Mouse (Mus musculus) lung, postnatal 0 days (tissue): ENCODE results near the gene Rab11fip2.

ENCODE experiments used
- CTCF ChIP-seq: IDR thresholded peaks from 2 replicates; pipeline ENCODE4 v1.5.1; 2016; ENCODE audit warnings: antibody characterized with exemption, mild to moderate bottlenecking
- EP300 ChIP-seq: IDR thresholded peaks from 2 replicates; pipeline ENCODE4 v1.6.1; 2016; ENCODE audit warnings: antibody characterized with exemption, mild to moderate bottlenecking, control low read depth

DNA sequence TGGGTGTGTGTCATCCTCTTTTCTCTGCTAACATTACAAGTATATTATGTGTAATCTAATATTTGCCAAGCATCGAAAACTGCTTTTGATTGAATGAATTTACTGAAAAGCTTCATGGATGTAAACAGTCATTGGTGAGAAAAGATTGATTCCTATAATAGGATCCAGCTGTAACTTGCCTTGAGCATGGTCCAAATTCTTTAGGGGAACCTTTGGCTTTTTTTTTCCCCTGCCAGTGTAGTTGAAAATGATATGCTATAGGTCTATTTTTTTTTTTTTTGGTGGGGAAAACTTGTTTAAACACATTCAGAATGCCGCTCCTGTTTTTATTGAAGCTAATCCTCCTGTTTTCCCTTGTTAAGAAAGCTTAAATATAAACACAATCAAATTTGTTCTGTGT is 55.6 kb downstream of the Rab11fip2 start:
- TF ChIP-seq CTCF, result no peak
- no peak for TF ChIP-seq EP300
